Mouse (Mus musculus) liver, embryonic 14.5 days (tissue): Measurements from ENCODE around the gene Tmem200b.

Experiments
- CTCF ChIP-seq: IDR thresholded peaks from 2 replicates; pipeline ENCODE4 v1.5.1; 2016; ENCODE audit warnings: antibody characterized with exemption, low read depth, control low read depth
- EP300 ChIP-seq: IDR thresholded peaks from 2 replicates; pipeline ENCODE4 v1.6.1; 2016; ENCODE audit warnings: antibody characterized with exemption, low read depth

- TF ChIP-seq CTCF (no peak), EP300 (no peak)
Observed at GRCm38 (mm10) chr4:131898503-131899179, 22.9 kb upstream of the Tmem200b start.
